Mouse (Mus musculus): ENCODE results near the gene Chga. TPM values are rescaled to one million over a fixed set of nuclear protein-coding genes. Genes with fewer than 3 reads are reported as not detected.
A peak's percentile ranks its signal among the peaks of the same experiment; 100 is the strongest.

The Chga gene
- polyA plus RNA-seq (2012; rRNA removed) (0.08 and 0.45 TPM in 2 replicates), polyA plus RNA-seq (2014; fragmentation: Nextera tagmentation; extraction: Ambion mirVana) (0.23 and 0.44 TPM in 2 replicates)

DNA sequence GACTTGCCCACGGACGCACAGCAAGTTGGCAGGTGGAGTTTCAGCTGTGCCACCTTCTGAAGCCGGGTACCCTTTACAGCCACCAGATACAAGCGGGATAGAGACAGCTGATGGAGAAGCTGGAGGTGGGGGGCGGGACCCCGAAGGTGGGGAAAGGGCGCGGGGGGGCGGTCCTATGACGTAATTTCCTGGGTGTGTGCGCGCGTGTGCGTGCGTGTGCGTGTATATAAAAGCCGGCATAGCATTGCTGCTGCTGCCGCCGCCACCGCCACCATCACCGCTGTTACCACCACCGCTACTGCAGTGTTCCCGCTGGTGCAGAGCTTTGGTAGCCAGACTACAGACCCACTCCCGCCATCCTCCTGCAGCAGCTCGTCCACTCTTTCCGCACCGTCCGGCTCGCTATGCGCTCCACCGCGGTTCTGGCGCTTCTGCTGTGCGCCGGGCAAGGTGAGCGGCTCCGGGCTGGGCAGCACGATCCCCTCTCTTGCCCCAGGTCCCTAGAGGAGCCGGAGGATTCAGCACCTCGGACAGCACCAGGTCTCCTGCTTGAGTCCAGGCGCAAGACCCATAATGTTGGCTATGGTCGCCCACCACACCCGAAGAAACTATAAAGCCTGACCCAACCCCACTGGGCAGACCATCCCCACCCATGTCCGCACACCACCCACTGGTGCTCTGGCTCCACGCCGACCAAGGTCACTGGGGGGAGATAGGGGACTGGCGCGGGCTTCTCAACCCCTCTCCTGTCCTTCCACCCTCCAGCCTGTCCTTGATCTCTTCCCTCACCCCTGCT is at the start of gene Chga:
Chga (plus strand) TSS at position 249 of the 796 bp plus-strand sequence.
- WGBS = 4% methylated on average over 32 of the region's 48 CpGs

DNA sequence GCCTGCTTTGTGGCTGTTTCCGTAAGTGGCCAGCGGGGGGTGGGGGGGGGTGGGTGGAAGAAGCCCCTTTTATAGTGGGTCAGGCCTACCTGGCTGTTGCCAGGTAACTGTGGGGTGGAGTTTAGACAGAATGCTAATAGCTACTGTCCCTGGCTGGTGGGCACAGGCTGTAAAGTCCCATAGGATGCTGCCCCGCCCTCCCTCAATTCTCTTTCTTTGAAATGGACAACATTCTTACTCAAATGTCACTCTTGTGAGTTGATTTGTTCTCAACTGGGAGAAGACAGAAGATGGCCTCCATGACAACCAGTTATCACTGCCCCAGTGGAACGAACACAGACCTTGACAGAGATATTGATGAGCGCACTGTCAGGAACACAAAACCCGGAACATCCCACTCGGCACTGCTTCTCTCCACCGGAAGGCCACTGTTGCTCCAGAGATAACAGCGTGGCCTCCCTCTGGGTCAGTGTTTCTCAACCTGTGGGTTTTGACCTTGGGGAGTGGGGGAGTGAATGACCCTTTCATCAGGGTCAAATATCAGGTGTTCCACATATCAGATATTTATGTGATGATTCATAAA is 49.5 kb upstream of the Chga start:
- no peak overlapping the region for H3K9ac ChIP-seq (ENCODE audit: low read depth, low read length, severe bottlenecking)
- TF ChIP-seq POLR2A (IDR thresholded peaks at IDR 0.05; ENCODE audit: borderline replicate concordance, extremely low read depth, insufficient read depth, insufficient read length) = no peak
- no peaks in the 10 kb centered on the region for H3K27me3 ChIP-seq (ENCODE audit: control insufficient read depth, insufficient read depth, low read length)
- H3K4me1 ChIP-seq (ENCODE audit: control insufficient read depth, insufficient read depth, low read length) = no peaks in the 10 kb centered on the region
- no peak overlapping the region for H3K4me3 ChIP-seq (replicated peaks; ENCODE audit: low read length)
- no peaks in the 10 kb centered on the region for H3K9me3 ChIP-seq (ENCODE audit: control insufficient read depth, low read length)
- H3K27ac ChIP-seq (replicated peaks; ENCODE audit: low read depth, low read length) = no peak overlapping the region
- DNase-seq (ENCODE audit: low spot score) (no peak), ATAC-seq (ENCODE audit: low FRiP score, low read depth) (no peak)
- no peak overlapping the region for H3K4me2 ChIP-seq (replicated peaks; ENCODE audit: low read depth, low read length, severe bottlenecking)
- WGBS = 78% methylated on average over 9 of the region's 9 CpGs
- H3K36me3 ChIP-seq (ENCODE audit: control insufficient read depth, insufficient read depth, low read length) = no peaks in the 10 kb centered on the region

More for the DNA sequence above, at the start of gene Chga:
- DNase-seq (ENCODE audit: low spot score) = peak; percentile 87
- no peak within 1 kb of the TSS for H3K9ac ChIP-seq (ENCODE audit: low read depth, low read length, severe bottlenecking)
- peaks cover 22% of the 10 kb centered on the region for H3K27me3 ChIP-seq (ENCODE audit: control insufficient read depth, insufficient read depth, low read length)
- peak within 1 kb of the TSS; percentile 25 for H3K4me3 ChIP-seq (replicated peaks; ENCODE audit: low read length)
- H3K4me1 ChIP-seq (ENCODE audit: control insufficient read depth, insufficient read depth, low read length) = no peaks in the 10 kb centered on the region
- peak; percentile 70; the same call in 1 of the 2 replicates for ATAC-seq (ENCODE audit: low FRiP score, low read depth)
- H3K9me3 ChIP-seq (ENCODE audit: control insufficient read depth, low read length) = no peaks in the 10 kb centered on the region
- peak within 1 kb of the TSS; percentile 35; the same call in 1 of the 2 replicates for H3K4me2 ChIP-seq (replicated peaks; ENCODE audit: low read depth, low read length, severe bottlenecking)
- H3K36me3 ChIP-seq (ENCODE audit: control insufficient read depth, insufficient read depth, low read length) = no peaks in the 10 kb centered on the region
- no peak within 1 kb of the TSS for H3K27ac ChIP-seq (replicated peaks; ENCODE audit: low read depth, low read length)
- no peak for TF ChIP-seq POLR2A (IDR thresholded peaks at IDR 0.05; ENCODE audit: borderline replicate concordance, extremely low read depth, insufficient read depth, insufficient read length)

DNA sequence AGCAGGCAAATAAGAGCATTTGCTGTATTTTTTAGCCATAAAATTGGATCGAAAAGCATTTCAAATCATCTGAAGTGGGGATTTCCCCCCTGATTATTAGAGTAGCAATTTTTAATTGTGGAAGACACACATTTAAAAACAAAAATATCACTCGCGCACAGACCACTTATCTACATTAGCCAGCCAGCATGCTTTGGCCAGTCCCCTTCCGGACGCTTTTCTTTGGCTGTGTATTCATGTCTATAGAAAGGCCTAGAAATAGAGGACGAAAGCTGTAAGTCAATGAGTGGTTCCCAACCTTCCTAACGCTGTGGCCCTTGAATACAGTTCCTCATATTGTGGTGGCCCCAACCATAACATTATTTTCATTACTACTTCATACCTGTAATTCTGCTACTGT is 48.8 kb upstream of the Chga start:
- Histone ChIP-seq H3K4me3 (replicated peaks; ENCODE audit: low read length) (no peak overlapping the region), H3K9ac (ENCODE audit: low read depth, low read length, severe bottlenecking) (no peak overlapping the region), H3K4me1 (ENCODE audit: control insufficient read depth, insufficient read depth, low read length) (no peaks in the 10 kb centered on the region), H3K4me2 (replicated peaks; ENCODE audit: low read depth, low read length, severe bottlenecking) (no peak overlapping the region), H3K27ac (replicated peaks; ENCODE audit: low read depth, low read length) (no peak overlapping the region), H3K9me3 (ENCODE audit: control insufficient read depth, low read length) (no peaks in the 10 kb centered on the region), H3K27me3 (ENCODE audit: control insufficient read depth, insufficient read depth, low read length) (no peaks in the 10 kb centered on the region), H3K36me3 (ENCODE audit: control insufficient read depth, insufficient read depth, low read length) (no peaks in the 10 kb centered on the region)
- 95% methylated on average over 7 of the region's 7 CpGs for WGBS
- no peak for TF ChIP-seq POLR2A (IDR thresholded peaks at IDR 0.05; ENCODE audit: borderline replicate concordance, extremely low read depth, insufficient read depth, insufficient read length)
- DNase-seq (ENCODE audit: low spot score) = no peak
- no peak for ATAC-seq (ENCODE audit: low FRiP score, low read depth)

DNA sequence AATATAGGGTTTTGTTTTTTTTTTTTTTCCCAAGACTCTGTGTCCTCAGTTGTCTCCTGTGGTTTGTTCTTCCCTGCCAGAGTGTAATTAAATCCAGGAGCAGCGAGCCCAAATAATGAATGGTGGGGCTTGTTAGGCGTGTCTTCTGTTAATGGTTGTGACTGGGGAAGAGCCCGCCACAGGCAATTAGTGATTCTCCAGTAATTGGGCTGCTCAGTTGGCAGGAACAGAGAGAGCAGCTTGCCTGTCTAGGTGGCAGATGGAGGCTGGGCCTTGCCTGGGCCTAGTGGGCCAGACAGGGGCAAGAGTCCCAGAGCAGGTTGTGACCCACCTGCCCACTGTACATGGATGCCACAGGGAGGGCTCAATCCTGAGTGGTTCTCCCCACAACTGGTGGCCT is 43.4 kb upstream of the Chga start:
- H3K27me3 ChIP-seq (ENCODE audit: control insufficient read depth, insufficient read depth, low read length) = no peaks in the 10 kb centered on the region
- no peak overlapping the region for H3K4me2 ChIP-seq (replicated peaks; ENCODE audit: low read depth, low read length, severe bottlenecking)
- 14% methylated on average over 3 of the region's 3 CpGs for WGBS
- TF ChIP-seq POLR2A (IDR thresholded peaks at IDR 0.05; ENCODE audit: borderline replicate concordance, extremely low read depth, insufficient read depth, insufficient read length) = no peak
- H3K36me3 ChIP-seq (ENCODE audit: control insufficient read depth, insufficient read depth, low read length) = no peaks in the 10 kb centered on the region
- no peaks in the 10 kb centered on the region for H3K4me1 ChIP-seq (ENCODE audit: control insufficient read depth, insufficient read depth, low read length)
- no peak overlapping the region for H3K4me3 ChIP-seq (replicated peaks; ENCODE audit: low read length)
- DNase-seq (ENCODE audit: low spot score) = no peak
- H3K9ac ChIP-seq (ENCODE audit: low read depth, low read length, severe bottlenecking) = no peak overlapping the region
- no peaks in the 10 kb centered on the region for H3K9me3 ChIP-seq (ENCODE audit: control insufficient read depth, low read length)
- ATAC-seq (ENCODE audit: low FRiP score, low read depth) = no peak
- H3K27ac ChIP-seq (replicated peaks; ENCODE audit: low read depth, low read length) = no peak overlapping the region

GRCm38 (mm10) chr12:102514151-102514550 is 40.6 kb upstream of the Chga start:
- no peaks in the 10 kb centered on the region for H3K9me3 ChIP-seq (ENCODE audit: control insufficient read depth, low read length)
- ATAC-seq (ENCODE audit: low FRiP score, low read depth) (no peak), DNase-seq (ENCODE audit: low spot score) (no peak)
- no peak overlapping the region for H3K4me3 ChIP-seq (replicated peaks; ENCODE audit: low read length)
- H3K36me3 ChIP-seq (ENCODE audit: control insufficient read depth, insufficient read depth, low read length) = no peaks in the 10 kb centered on the region
- no peaks in the 10 kb centered on the region for H3K4me1 ChIP-seq (ENCODE audit: control insufficient read depth, insufficient read depth, low read length)
- WGBS = 66% methylated on average over 6 of the region's 6 CpGs
- H3K9ac ChIP-seq (ENCODE audit: low read depth, low read length, severe bottlenecking) = no peak overlapping the region
- TF ChIP-seq POLR2A (IDR thresholded peaks at IDR 0.05; ENCODE audit: borderline replicate concordance, extremely low read depth, insufficient read depth, insufficient read length) = no peak
- no peak overlapping the region for H3K4me2 ChIP-seq (replicated peaks; ENCODE audit: low read depth, low read length, severe bottlenecking)
- no peak overlapping the region for H3K27ac ChIP-seq (replicated peaks; ENCODE audit: low read depth, low read length)
- no peaks in the 10 kb centered on the region for H3K27me3 ChIP-seq (ENCODE audit: control insufficient read depth, insufficient read depth, low read length)
